Mouse (Mus musculus) liver, embryonic 16.5 days (tissue): ENCODE results near the gene Lrrc1. TPM values are rescaled to one million over a fixed set of nuclear protein-coding genes. Genes with fewer than 3 reads are reported as not detected.

Source experiments
- ATAC-seq: fragments of 200-750 bp; cut with Nextera tagmentation; 2 replicates; pipeline ENCODE4 v1.8.0; 2017; ENCODE audit warnings: low read depth, mild to moderate bottlenecking, moderate number of reproducible peaks, moderate library complexity
- H3K27ac ChIP-seq: fragments of 300-500 bp; sonication (generic); 2 replicates; pipeline ENCODE4 v1.5.1; 2014; ENCODE audit warnings: mild to moderate bottlenecking, low read length
- H3K27me3 ChIP-seq: fragments of 300-500 bp; sonication (generic); 2 replicates; pipeline ENCODE4 v1.6.1; 2014; ENCODE audit warnings: low read depth, low read length, mixed read lengths; ENCODE audit not compliant: control insufficient read depth, insufficient read depth
- H3K36me3 ChIP-seq: fragments of 300-500 bp; sonication (generic); 2 replicates; pipeline ENCODE4 v1.6.1; 2014; ENCODE audit warnings: mild to moderate bottlenecking; ENCODE audit not compliant: control insufficient read depth, insufficient read depth
- H3K4me1 ChIP-seq: fragments of 300-500 bp; sonication (generic); 2 replicates; pipeline ENCODE4 v1.6.1; 2014; ENCODE audit warnings: low read depth, low read length, mixed read lengths; ENCODE audit not compliant: control insufficient read depth
- H3K4me2 ChIP-seq: fragments of 300-500 bp; sonication (generic); 2 replicates; pipeline ENCODE4 v1.6.1; 2014; ENCODE audit warnings: low read depth, low read length, mixed read lengths
- H3K4me3 ChIP-seq: fragments of 300-500 bp; sonication (generic); 2 replicates; pipeline ENCODE4 v1.5.1; 2014; ENCODE audit warnings: low read depth, mild to moderate bottlenecking, low read length
- H3K9ac ChIP-seq: fragments of 300-500 bp; sonication (generic); 2 replicates; pipeline ENCODE4 v1.6.1; 2014; ENCODE audit warnings: low read depth, low read length
- H3K9me3 ChIP-seq: fragments of 300-500 bp; sonication (generic); replicated peaks from 2 replicates; pipeline ENCODE4 v1.6.1; 2016; ENCODE audit warnings: low read length; ENCODE audit not compliant: control insufficient read depth
- WGBS: fragments of 180-500 bp; shearing (Covaris S2); extraction: QIAGEN DNeasy Blood & Tissue Kit; methylation state at CpG from one replicate; pipeline ENCODE4 v1.1.7; 2014; ENCODE audit not compliant: insufficient replicate concordance; 5-methylcytosine and 5-hydroxymethylcytosine counted together
- polyA plus RNA-seq: library from polyadenylated mRNA; unstranded; fragments of >200 nt; fragmentation: Nextera tagmentation; extraction: Ambion mirVana; gene quantifications from 2 replicates; pipeline ENCODE4 v1.2.1, GENCODE M21; 2015

The Lrrc1 gene
- polyA plus RNA-seq, 1 experiment from 2014 or later = 3.3 TPM

DNA sequence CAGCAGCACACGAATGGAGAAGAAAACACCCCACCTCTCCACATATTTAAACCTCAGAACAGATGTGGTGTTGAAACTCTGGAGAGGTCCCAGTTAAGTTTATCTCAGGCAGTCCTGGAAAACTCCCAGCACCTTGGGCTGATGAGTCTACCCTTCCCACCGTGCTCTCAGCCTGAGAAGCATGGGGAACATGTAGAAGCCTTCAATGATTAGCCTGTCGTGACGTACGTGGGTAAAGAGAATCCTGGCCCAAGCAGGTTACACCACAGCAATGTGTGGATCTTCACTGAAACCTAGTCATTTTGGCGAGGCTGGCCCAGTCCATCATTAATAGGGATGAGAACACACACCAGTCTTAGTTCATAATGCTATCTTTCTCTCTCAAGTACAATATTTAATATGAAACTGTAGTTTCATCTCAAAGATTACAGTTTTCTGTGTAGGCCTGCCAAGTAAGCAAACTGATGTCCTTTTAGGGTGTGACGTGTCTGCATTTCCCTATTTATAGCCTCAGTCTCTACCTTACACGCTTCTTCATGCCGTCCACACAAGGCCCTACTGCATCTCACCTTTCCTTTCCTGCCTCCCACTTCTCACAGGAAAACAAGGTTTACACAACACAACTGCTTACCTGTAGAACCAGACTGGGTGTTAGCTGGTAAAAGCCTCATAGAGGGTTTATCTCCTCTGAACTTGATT is 125.0 kb downstream of the Lrrc1 start:
- Histone ChIP-seq H3K27ac (peak overlapping the region; percentile 50), H3K27me3 (no peaks in the 10 kb centered on the region), H3K4me1 (peaks cover 16% of the 10 kb centered on the region), H3K9ac (no peak overlapping the region), H3K4me2 (peak overlapping the region; percentile 30; the same call in 1 of the 2 replicates), H3K36me3 (no peaks in the 10 kb centered on the region), H3K9me3 (no peaks in the 10 kb centered on the region), H3K4me3 (no peak overlapping the region)
- WGBS = 47% methylated on average over 9 of the region's 9 CpGs
- ATAC-seq = 0 out of 2 replicates have a peak, but pooled peaks have one; percentile 42

- no peaks in the 10 kb centered on the region for H3K36me3 ChIP-seq
- no peak overlapping the region for H3K27ac ChIP-seq
- H3K9ac ChIP-seq = no peak overlapping the region
- ATAC-seq = peak; percentile 30; the same call in 1 of the 2 replicates
- H3K4me3 ChIP-seq = no peak overlapping the region
- no peaks in the 10 kb centered on the region for H3K27me3 ChIP-seq
- WGBS = 40% methylated on average over 2 of the region's 2 CpGs
- no peaks in the 10 kb centered on the region for H3K9me3 ChIP-seq
- no peak overlapping the region for H3K4me2 ChIP-seq
- peaks cover 16% of the 10 kb centered on the region for H3K4me1 ChIP-seq
Observed at GRCm38 (mm10) chr9:77418800-77419199, 125.9 kb downstream of the Lrrc1 start.

- ATAC-seq = no peak
- WGBS = 84% methylated on average over 4 of the region's 4 CpGs
- Histone ChIP-seq H3K4me2 (no peak overlapping the region), H3K4me3 (no peak overlapping the region), H3K9ac (no peak overlapping the region), H3K9me3 (no peaks in the 10 kb centered on the region), H3K27me3 (no peaks in the 10 kb centered on the region), H3K36me3 (no peaks in the 10 kb centered on the region), H3K4me1 (peaks cover 16% of the 10 kb centered on the region), H3K27ac (no peak overlapping the region)
Observed at GRCm38 (mm10) chr9:77416486-77416885, 128.2 kb downstream of the Lrrc1 start.

DNA sequence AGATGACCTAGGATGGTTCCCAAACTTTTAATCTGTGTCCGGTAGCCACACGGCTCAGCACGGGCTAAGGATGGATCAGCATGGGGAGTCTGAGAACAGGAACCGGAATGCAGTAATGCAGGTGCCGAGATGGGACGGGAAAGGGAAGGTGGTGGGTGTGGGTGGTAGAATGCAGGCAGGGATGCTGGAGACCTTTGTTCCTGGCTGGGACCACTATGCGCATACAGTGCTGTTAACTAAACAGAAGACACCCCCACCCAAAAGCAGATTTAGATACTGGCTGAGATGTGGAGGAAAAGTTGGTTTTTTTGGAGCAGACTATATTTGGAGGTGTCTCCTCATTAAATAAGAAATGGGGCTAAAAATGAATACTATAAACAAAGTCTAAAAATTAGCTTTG is 128.7 kb downstream of the Lrrc1 start:
- ATAC-seq = no peak
- H3K4me3 ChIP-seq = no peak overlapping the region
- H3K27ac ChIP-seq = no peak overlapping the region
- 87% methylated on average over 7 of the region's 7 CpGs for WGBS
- H3K9ac ChIP-seq = no peak overlapping the region
- H3K4me2 ChIP-seq = no peak overlapping the region
- H3K27me3 ChIP-seq = no peaks in the 10 kb centered on the region
- H3K4me1 ChIP-seq = peaks cover 16% of the 10 kb centered on the region
- H3K36me3 ChIP-seq = no peaks in the 10 kb centered on the region
- H3K9me3 ChIP-seq = no peaks in the 10 kb centered on the region

GRCm38 (mm10) chr9:77411830-77412425 is 132.7 kb downstream of the Lrrc1 start:
- Histone ChIP-seq H3K4me2 (no peak overlapping the region), H3K27me3 (no peaks in the 10 kb centered on the region), H3K4me3 (no peak overlapping the region), H3K4me1 (no peaks in the 10 kb centered on the region), H3K36me3 (no peaks in the 10 kb centered on the region), H3K9ac (no peak overlapping the region), H3K27ac (no peak overlapping the region), H3K9me3 (no peaks in the 10 kb centered on the region)
- WGBS = 67% methylated on average over 3 of the region's 3 CpGs
- ATAC-seq = no peak

- no peaks in the 10 kb centered on the region for H3K4me1 ChIP-seq
- H3K36me3 ChIP-seq = no peaks in the 10 kb centered on the region
- no peaks in the 10 kb centered on the region for H3K27me3 ChIP-seq
- H3K4me3 ChIP-seq = no peak overlapping the region
- H3K9ac ChIP-seq = no peak overlapping the region
- H3K27ac ChIP-seq = no peak overlapping the region
- WGBS = 53% methylated on average over 4 of the region's 4 CpGs
- H3K4me2 ChIP-seq = no peak overlapping the region
- no peaks in the 10 kb centered on the region for H3K9me3 ChIP-seq
- ATAC-seq = no peak
Observed at GRCm38 (mm10) chr9:77410968-77411367, 133.7 kb downstream of the Lrrc1 start.

DNA sequence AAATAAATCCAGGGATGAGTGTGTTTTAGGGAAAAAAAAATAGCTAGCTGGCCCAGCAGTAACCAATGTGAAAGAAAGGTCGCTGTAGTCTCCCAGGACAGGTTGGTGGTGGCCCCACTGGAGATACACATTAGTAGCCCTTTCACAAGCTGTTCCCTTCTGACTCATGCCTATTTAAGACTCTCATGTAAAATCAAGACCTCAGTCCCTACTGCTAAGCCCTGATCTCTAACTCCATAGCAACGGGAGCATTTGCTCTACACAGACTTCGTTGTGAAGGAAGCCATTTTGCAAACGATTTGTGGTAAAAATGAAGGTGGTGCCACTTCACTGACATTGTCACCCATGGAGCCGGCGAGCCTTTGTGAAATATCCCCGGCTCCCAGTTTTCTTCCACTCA is 134.1 kb downstream of the Lrrc1 start:
- Histone ChIP-seq H3K27me3 (no peaks in the 10 kb centered on the region), H3K36me3 (no peaks in the 10 kb centered on the region), H3K9me3 (no peaks in the 10 kb centered on the region), H3K4me2 (no peak overlapping the region), H3K9ac (no peak overlapping the region), H3K4me1 (no peaks in the 10 kb centered on the region), H3K27ac (no peak overlapping the region), H3K4me3 (no peak overlapping the region)
- ATAC-seq = no peak
- whole genome bisulfite sequencing = 71% methylated on average over 7 of the region's 7 CpGs

GRCm38 (mm10) chr9:77408053-77408603 is 136.5 kb downstream of the Lrrc1 start:
- no peak for ATAC-seq
- WGBS = 54% methylated on average over 6 of the region's 6 CpGs
- H3K4me1 ChIP-seq = no peaks in the 10 kb centered on the region
- H3K4me2 ChIP-seq = no peak overlapping the region
- H3K27ac ChIP-seq = no peak overlapping the region
- H3K27me3 ChIP-seq = no peaks in the 10 kb centered on the region
- no peaks in the 10 kb centered on the region for H3K9me3 ChIP-seq
- H3K9ac ChIP-seq = no peak overlapping the region
- no peak overlapping the region for H3K4me3 ChIP-seq
- H3K36me3 ChIP-seq = no peaks in the 10 kb centered on the region

- WGBS = 44% methylated on average over 7 of the region's 7 CpGs
- no peak overlapping the region for H3K4me3 ChIP-seq
- no peaks in the 10 kb centered on the region for H3K36me3 ChIP-seq
- ATAC-seq = no peak
- H3K9me3 ChIP-seq = no peaks in the 10 kb centered on the region
- H3K4me2 ChIP-seq = no peak overlapping the region
- no peak overlapping the region for H3K27ac ChIP-seq
- H3K4me1 ChIP-seq = no peaks in the 10 kb centered on the region
- H3K27me3 ChIP-seq = no peaks in the 10 kb centered on the region
- H3K9ac ChIP-seq = no peak overlapping the region
Observed at GRCm38 (mm10) chr9:77406906-77407305, 137.8 kb downstream of the Lrrc1 start.
